Mouse (Mus musculus) small intestine, adult 2 months (tissue): Measurements from ENCODE around the gene Cln3. TPM values are rescaled to one million over a fixed set of nuclear protein-coding genes. Genes with fewer than 3 reads are reported as not detected.
A peak's percentile ranks its signal among the peaks of the same experiment; 100 is the strongest.

Experiments used
- H3K27ac ChIP-seq: fragments of 200-500 bp; 2 replicates; pipeline ENCODE4 v1.5.1; 2012; ENCODE audit warnings: low read depth, low read length, control low read depth, inconsistent platforms; ENCODE audit not compliant: insufficient read depth
- H3K27me3 ChIP-seq: fragments of 200-500 bp; 2 replicates; pipeline ENCODE4 v1.6.1; 2012; ENCODE audit warnings: mild to moderate bottlenecking, moderate library complexity, low read length, inconsistent platforms; ENCODE audit not compliant: control insufficient read depth, insufficient read depth
- H3K36me3 ChIP-seq: fragments of 200-500 bp; 2 replicates; pipeline ENCODE4 v1.6.1; 2012; ENCODE audit warnings: mild to moderate bottlenecking, low read length, control low read depth, inconsistent platforms; ENCODE audit not compliant: control insufficient read depth, insufficient read depth
- H3K4me1 ChIP-seq: fragments of 200-500 bp; 2 replicates; pipeline ENCODE4 v1.6.1; 2012; ENCODE audit warnings: low read length, inconsistent platforms, mixed read lengths; ENCODE audit not compliant: control insufficient read depth, insufficient read depth, insufficient read length
- H3K4me3 ChIP-seq: fragments of 200-500 bp; 2 replicates; pipeline ENCODE4 v1.5.1; 2012; ENCODE audit warnings: low read depth, mild to moderate bottlenecking, control low read depth, inconsistent platforms, low read length, moderate library complexity
- CTCF ChIP-seq: fragments of 200-500 bp; IDR thresholded peaks from 2 replicates; pipeline ENCODE4 v1.5.1; 2012; ENCODE audit warnings: low read depth, mild to moderate bottlenecking, control low read depth, inconsistent platforms, low read length, moderate library complexity, mixed read lengths; ENCODE audit not compliant: insufficient replicate concordance, insufficient read length; ENCODE audit errors: extremely low read depth
- POLR2A ChIP-seq: fragments of 200-500 bp; IDR thresholded peaks from 2 replicates; pipeline ENCODE4 v1.6.1; 2012; ENCODE audit warnings: low read depth, mild to moderate bottlenecking, control low read depth, inconsistent platforms, low read length, moderate library complexity
- WGBS: fragments of 180-500 bp; shearing (Covaris S2); methylation state at CpG from one replicate; pipeline ENCODE4 v1.1.7; 2018; 5-methylcytosine and 5-hydroxymethylcytosine counted together
- polyA plus RNA-seq: library from polyadenylated mRNA; depleted of rRNA; stranded (reverse); fragments of >200 nt; gene quantifications from 2 replicates; pipeline ENCODE4 v1.2.3, GENCODE M21; 2012

Cln3 gene
- polyA plus RNA-seq, 1 experiment = 55.7 TPM

DNA sequence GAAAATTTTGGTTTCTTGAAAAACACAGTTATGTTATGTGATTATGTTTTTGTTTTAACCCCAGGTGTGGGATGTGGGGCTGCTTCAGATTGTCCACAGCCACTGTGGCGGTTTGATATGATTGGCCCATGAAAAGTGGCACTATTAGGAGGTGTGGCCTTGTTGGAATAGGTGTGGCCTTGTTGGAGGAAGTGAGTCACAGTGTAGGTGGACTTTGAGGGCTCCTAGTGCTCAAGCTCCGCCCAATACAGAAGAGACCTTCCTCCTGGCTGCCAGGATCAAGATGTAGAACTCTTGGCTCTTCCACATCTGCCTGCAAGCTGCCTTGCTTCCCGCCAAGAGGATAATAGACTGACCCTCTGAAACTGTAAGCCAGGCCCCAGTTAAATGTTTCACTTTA, 27.1 kb upstream of the Cln3 start:
- TF ChIP-seq POLR2A (no peak), CTCF (no peak)
- 94% methylated on average over 3 of the region's 3 CpGs for WGBS
- Histone ChIP-seq H3K36me3 (no peaks in the 10 kb centered on the region), H3K4me3 (no peak overlapping the region), H3K4me1 (no peaks in the 10 kb centered on the region; the same call in 1 of the 2 replicates), H3K27ac (no peak overlapping the region), H3K27me3 (no peaks in the 10 kb centered on the region)

DNA sequence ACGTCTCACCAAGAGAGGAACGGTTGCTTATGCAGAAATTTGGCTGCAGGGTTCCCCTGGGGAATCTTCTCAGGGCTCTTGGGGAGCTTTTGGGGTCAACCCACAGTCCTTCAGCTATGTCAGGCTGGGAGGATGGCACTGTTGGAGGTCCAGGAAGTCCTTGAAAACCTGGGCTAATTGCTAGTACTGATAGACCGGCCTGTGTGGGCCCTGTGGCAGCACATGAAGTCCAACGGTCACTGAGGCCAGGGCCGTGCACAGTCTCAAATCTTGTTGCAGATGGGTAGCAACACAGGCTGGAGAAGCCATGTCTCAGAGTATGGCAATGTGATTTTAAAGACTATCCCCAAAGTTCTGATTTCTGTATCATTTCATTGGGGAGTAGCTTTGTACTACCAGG, 22.2 kb upstream of the Cln3 start:
- H3K27ac ChIP-seq = no peak overlapping the region
- H3K36me3 ChIP-seq = no peaks in the 10 kb centered on the region
- 65% methylated on average over 5 of the region's 5 CpGs for WGBS
- no peak for TF ChIP-seq POLR2A
- peaks cover 4% of the 10 kb centered on the region; the same call in 1 of the 2 replicates for H3K4me1 ChIP-seq
- no peaks in the 10 kb centered on the region for H3K27me3 ChIP-seq
- no peak overlapping the region for H3K4me3 ChIP-seq

DNA sequence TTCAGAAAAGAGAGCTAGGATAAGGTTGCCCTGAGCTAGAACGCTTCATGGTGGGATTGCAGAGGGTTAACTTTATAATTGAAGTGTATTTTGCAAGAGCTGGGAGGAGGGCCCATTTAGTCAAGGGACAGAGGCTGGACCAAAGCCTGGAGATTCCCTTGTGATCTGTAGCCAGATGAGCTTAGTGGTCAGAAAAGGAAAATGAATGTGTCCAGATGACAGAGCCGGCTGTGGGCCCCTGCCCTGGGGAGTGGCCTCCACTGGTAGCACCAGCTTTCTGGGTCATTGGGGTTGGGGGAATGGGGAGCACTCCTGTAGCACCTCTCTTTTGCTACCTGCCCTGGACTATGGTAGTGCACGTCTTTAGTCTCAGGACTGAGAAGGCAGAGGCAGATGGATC, 21.4 kb upstream of the Cln3 start:
- 65% methylated on average over 3 of the region's 3 CpGs for WGBS
- peak overlapping the region; percentile 61; the same call in 1 of the 2 replicates for H3K27ac ChIP-seq

DNA sequence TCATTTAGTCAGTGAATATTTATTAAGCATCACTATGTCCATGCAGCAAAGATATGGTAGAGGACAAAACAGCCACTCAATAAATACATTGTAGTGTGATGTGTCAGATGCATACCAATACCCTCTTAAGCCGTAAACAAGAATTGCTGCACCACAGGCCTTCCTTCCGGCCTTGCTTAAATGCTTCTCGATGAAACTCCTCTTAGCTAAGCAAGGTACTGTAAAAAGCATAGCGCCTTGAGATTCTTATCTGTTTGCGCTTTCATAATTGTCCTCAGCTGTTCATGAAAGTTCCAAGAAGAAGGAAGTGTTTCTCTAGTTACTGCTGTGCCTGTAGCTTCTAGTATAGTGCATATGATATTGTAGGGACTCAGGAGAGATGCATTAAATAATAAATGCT, 21.0 kb upstream of the Cln3 start:
- H3K4me1 ChIP-seq = peaks cover 4% of the 10 kb centered on the region; the same call in 1 of the 2 replicates
- TF ChIP-seq CTCF (no peak), POLR2A (no peak)
- H3K36me3 ChIP-seq = no peaks in the 10 kb centered on the region
- H3K4me3 ChIP-seq = no peak overlapping the region
- 20% methylated on average over 5 of the region's 5 CpGs for WGBS
- H3K27me3 ChIP-seq = no peaks in the 10 kb centered on the region
- H3K27ac ChIP-seq = 0 out of 2 replicates have a peak overlapping the region, but pooled peaks have one; percentile 32

More for the DNA sequence above, 21.4 kb upstream of the Cln3 start:
- Histone ChIP-seq H3K4me1 (peaks cover 4% of the 10 kb centered on the region; the same call in 1 of the 2 replicates), H3K27me3 (no peaks in the 10 kb centered on the region), H3K36me3 (no peaks in the 10 kb centered on the region), H3K4me3 (no peak overlapping the region)
- TF ChIP-seq POLR2A = no peak
- TF ChIP-seq CTCF = no peak

DNA sequence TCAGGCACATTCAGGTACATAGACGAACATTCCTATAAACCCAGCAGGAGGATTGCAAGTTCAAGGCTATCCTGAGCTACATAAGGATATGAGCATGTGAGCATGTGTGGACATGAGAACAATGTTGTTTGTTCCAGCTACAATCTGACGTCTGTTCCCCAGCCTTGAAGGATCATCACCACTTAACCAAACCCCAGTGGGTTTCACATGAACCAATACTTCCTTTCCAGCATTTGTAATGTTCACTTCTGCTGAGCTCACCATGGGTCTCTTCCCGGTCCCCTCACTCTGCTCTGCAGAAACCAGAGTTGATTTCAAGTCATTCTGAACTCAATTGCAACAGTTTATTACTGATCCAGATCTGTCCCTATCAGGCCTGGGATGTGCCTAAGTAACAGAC, 17.0 kb upstream of the Cln3 start:
- no peaks in the 10 kb centered on the region for H3K27me3 ChIP-seq
- peaks cover 4% of the 10 kb centered on the region; the same call in 1 of the 2 replicates for H3K4me1 ChIP-seq
- 81% methylated on average over 3 of the region's 3 CpGs for WGBS
- TF ChIP-seq POLR2A (no peak), CTCF (no peak)
- H3K36me3 ChIP-seq = no peaks in the 10 kb centered on the region
- no peak overlapping the region for H3K27ac ChIP-seq
- H3K4me3 ChIP-seq = no peak overlapping the region

DNA sequence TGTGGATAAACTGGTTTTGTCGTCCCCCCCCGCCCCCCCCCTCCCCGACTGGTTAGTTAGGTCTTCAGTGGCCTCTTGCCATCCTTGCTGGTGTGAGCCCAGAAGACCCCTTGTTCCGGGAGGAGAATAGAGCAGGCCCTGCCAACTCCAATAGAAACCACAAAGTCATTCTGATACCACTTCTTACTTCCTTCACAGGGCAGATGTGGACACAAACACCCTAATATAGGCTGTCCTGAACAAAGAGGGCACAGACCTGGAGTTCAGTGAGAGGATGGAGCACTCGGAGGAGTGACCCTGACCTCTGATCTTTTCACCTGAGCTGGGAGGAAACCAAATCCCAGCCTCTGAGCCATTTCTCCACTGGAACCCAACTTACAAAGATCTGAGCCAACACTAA, 16.3 kb upstream of the Cln3 start:
- no peaks in the 10 kb centered on the region for H3K4me1 ChIP-seq
- H3K27me3 ChIP-seq = no peaks in the 10 kb centered on the region
- WGBS = 31% methylated on average over 5 of the region's 5 CpGs
- no peak overlapping the region for H3K4me3 ChIP-seq
- TF ChIP-seq CTCF (no peak), POLR2A (no peak)
- H3K27ac ChIP-seq = no peak overlapping the region
- no peaks in the 10 kb centered on the region for H3K36me3 ChIP-seq

DNA sequence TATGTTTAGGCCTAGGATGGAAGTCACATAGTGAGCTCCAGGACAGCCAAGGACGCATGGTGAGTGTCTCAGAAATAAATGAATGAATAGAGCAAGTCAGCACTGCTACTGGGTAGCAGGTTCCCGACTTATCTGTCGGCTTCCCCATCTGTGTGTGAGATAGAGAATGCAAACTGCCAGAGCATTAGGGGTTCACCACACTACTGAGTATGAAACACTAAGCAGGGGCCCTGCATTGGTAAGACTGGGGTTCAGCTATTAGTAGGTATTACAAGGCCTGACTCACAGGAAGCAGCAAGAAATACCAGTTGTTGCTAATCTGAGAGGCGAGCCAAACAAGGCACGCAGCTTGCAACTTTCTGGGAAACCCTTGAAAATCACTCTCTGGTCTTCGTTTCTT, 13.3 kb upstream of the Cln3 start:
- Histone ChIP-seq H3K27ac (no peak overlapping the region), H3K4me3 (no peak overlapping the region), H3K36me3 (no peaks in the 10 kb centered on the region), H3K4me1 (no peaks in the 10 kb centered on the region; the same call in 1 of the 2 replicates), H3K27me3 (no peaks in the 10 kb centered on the region)
- TF ChIP-seq CTCF (no peak), POLR2A (no peak)
- 80% methylated on average over 6 of the region's 6 CpGs for WGBS
